Mouse (Mus musculus): ENCODE data around the gene Mapk8ip2. TPM values are rescaled to one million over a fixed set of nuclear protein-coding genes. Genes with fewer than 3 reads are reported as not detected.

Gene Mapk8ip2
- polyA plus RNA-seq, 1 experiment from 2014 or later: 47.3 TPM

Other genes starting within 250 kb of the Mapk8ip2 start
- 68.5 and 71.7 TPM in 2 replicates for gene Ppp6r2, start 242.4 kb upstream of the Mapk8ip2 start, polyA plus RNA-seq (2015; fragmentation: Nextera tagmentation; extraction: Ambion mirVana)
- 66.0 and 76.1 TPM in 2 replicates for gene Sbf1, start 138.6 kb upstream of the Mapk8ip2 start, polyA plus RNA-seq (2015; fragmentation: Nextera tagmentation; extraction: Ambion mirVana)
- gene Adm2, start 131.2 kb upstream of the Mapk8ip2 start, polyA plus RNA-seq (2015; fragmentation: Nextera tagmentation; extraction: Ambion mirVana): not detected in 2 replicates
- gene Miox, start 119.5 kb upstream of the Mapk8ip2 start, polyA plus RNA-seq (2015; fragmentation: Nextera tagmentation; extraction: Ambion mirVana): not detected in 2 replicates
- gene Lmf2, start 98.3 kb upstream of the Mapk8ip2 start, polyA plus RNA-seq (2015; fragmentation: Nextera tagmentation; extraction: Ambion mirVana): 34.4 and 38.6 TPM in 2 replicates
- gene Ncaph2, start 98.2 kb upstream of the Mapk8ip2 start, polyA plus RNA-seq (2015; fragmentation: Nextera tagmentation; extraction: Ambion mirVana): 156 and 170 TPM in 2 replicates
- gene Sco2, start 80.1 kb upstream of the Mapk8ip2 start, polyA plus RNA-seq (2015; fragmentation: Nextera tagmentation; extraction: Ambion mirVana): 4.0 and 7.4 TPM in 2 replicates
- gene Tymp, start 76.9 kb upstream of the Mapk8ip2 start, polyA plus RNA-seq (2015; fragmentation: Nextera tagmentation; extraction: Ambion mirVana): 1.8 and 1.9 TPM in 2 replicates
- 0.98 and 3.4 TPM in 2 replicates for gene Odf3b, start 74.6 kb upstream of the Mapk8ip2 start, polyA plus RNA-seq (2015; fragmentation: Nextera tagmentation; extraction: Ambion mirVana)
- gene Klhdc7b, start 69.0 kb upstream of the Mapk8ip2 start, polyA plus RNA-seq (2015; fragmentation: Nextera tagmentation; extraction: Ambion mirVana): not detected in 2 replicates
- not detected in 2 replicates for gene Syce3, start 43.4 kb upstream of the Mapk8ip2 start, polyA plus RNA-seq (2015; fragmentation: Nextera tagmentation; extraction: Ambion mirVana)
- 0.94 and 0.97 TPM in 2 replicates for gene Cpt1b, start 28.1 kb upstream of the Mapk8ip2 start, polyA plus RNA-seq (2015; fragmentation: Nextera tagmentation; extraction: Ambion mirVana)
- 5.3 and 6.7 TPM in 2 replicates for gene C730034F03Rik, start 24.3 kb upstream of the Mapk8ip2 start, polyA plus RNA-seq (2015; fragmentation: Nextera tagmentation; extraction: Ambion mirVana)
- 0.16 TPM in 1 of 2 replicates, not detected in the other for gene Gm44502, start 24.2 kb upstream of the Mapk8ip2 start, polyA plus RNA-seq (2015; fragmentation: Nextera tagmentation; extraction: Ambion mirVana)
- 67.3 and 70.9 TPM in 2 replicates for gene Chkb, start 24.0 kb upstream of the Mapk8ip2 start, polyA plus RNA-seq (2015; fragmentation: Nextera tagmentation; extraction: Ambion mirVana)
- 12.7 and 13.7 TPM in 2 replicates for gene Arsa, start 23.5 kb downstream of the Mapk8ip2 start, polyA plus RNA-seq (2015; fragmentation: Nextera tagmentation; extraction: Ambion mirVana)
- gene Shank3, start 45.7 kb downstream of the Mapk8ip2 start, polyA plus RNA-seq (2015; fragmentation: Nextera tagmentation; extraction: Ambion mirVana): 7.1 and 9.5 TPM in 2 replicates
- gene Acr, start 114.4 kb downstream of the Mapk8ip2 start, polyA plus RNA-seq (2015; fragmentation: Nextera tagmentation; extraction: Ambion mirVana): 1.2 and 1.8 TPM in 2 replicates
- gene Rabl2, start 138.0 kb downstream of the Mapk8ip2 start, polyA plus RNA-seq (2015; fragmentation: Nextera tagmentation; extraction: Ambion mirVana): 55.1 and 56.4 TPM in 2 replicates

All from forebrain, embryonic 13.5 days (tissue).